Mouse (Mus musculus) lung, adult 2 months (tissue): ENCODE measurements around the gene Izumo1.

Source experiments
- CTCF ChIP-seq: fragments of 200-500 bp; IDR thresholded peaks from 2 replicates; pipeline ENCODE4 v1.5.1; 2011; ENCODE audit warnings: mild to moderate bottlenecking, low read length, control low read depth; ENCODE audit not compliant: insufficient read depth
- POLR2A ChIP-seq: fragments of 200-500 bp; IDR thresholded peaks from 2 replicates; pipeline ENCODE4 v1.6.1; 2011; ENCODE audit warnings: low read depth, mild to moderate bottlenecking, control low read depth, low read length, borderline replicate concordance; ENCODE audit errors: extremely low read depth

- TF ChIP-seq CTCF (no peak), POLR2A (no peak)
Measured at GRCm38 (mm10) chr7:45624718-45625117, 3.1 kb downstream of the Izumo1 start.
